Mouse (Mus musculus) heart, postnatal 0 days (tissue): ENCODE results near the gene Lins1. TPM values are rescaled to one million over a fixed set of nuclear protein-coding genes. Genes with fewer than 3 reads are reported as not detected.

Experiments
- ATAC-seq: fragments of 200-750 bp; cut with Nextera tagmentation; 2 replicates; pipeline ENCODE4 v1.8.0; 2017; ENCODE audit warnings: low read depth, moderate number of reproducible peaks, moderate library complexity; ENCODE audit not compliant: insufficient read depth
- DNase-seq: peaks from one replicate; pipeline ENCODE4 v3.0.0-alpha.2; 2016; ENCODE audit warnings: low spot score
- H3K27ac ChIP-seq: fragments of 300-500 bp; sonication (generic); 2 replicates; pipeline ENCODE4 v1.5.1; 2014; ENCODE audit warnings: low read depth, mild to moderate bottlenecking
- H3K27me3 ChIP-seq: fragments of 300-500 bp; sonication (generic); 2 replicates; pipeline ENCODE4 v1.6.1; 2014; ENCODE audit warnings: low read length, mixed read lengths; ENCODE audit not compliant: control insufficient read depth, insufficient read depth
- H3K36me3 ChIP-seq: fragments of 300-500 bp; sonication (generic); replicated peaks from 2 replicates; pipeline ENCODE4 v1.6.1; 2014; ENCODE audit warnings: low read length, mixed read lengths; ENCODE audit not compliant: control insufficient read depth, insufficient read depth
- H3K4me1 ChIP-seq: fragments of 300-500 bp; sonication (generic); 2 replicates; pipeline ENCODE4 v1.6.1; 2014; ENCODE audit warnings: antibody characterized with exemption; ENCODE audit not compliant: control insufficient read depth, insufficient read depth
- H3K4me2 ChIP-seq: fragments of 300-500 bp; sonication (generic); 2 replicates; pipeline ENCODE4 v1.6.1; 2014; ENCODE audit warnings: low read depth, mild to moderate bottlenecking, low read length, moderate library complexity
- H3K4me3 ChIP-seq: fragments of 300-500 bp; sonication (generic); 2 replicates; pipeline ENCODE4 v1.5.1; 2014; ENCODE audit warnings: low read depth, low read length
- H3K9ac ChIP-seq: fragments of 300-500 bp; sonication (generic); replicated peaks from 2 replicates; pipeline ENCODE4 v1.6.1; 2014; ENCODE audit warnings: low read depth, low read length, mixed read lengths
- H3K9me3 ChIP-seq: fragments of 300-500 bp; sonication (generic); replicated peaks from 2 replicates; pipeline ENCODE4 v1.6.1; 2016; ENCODE audit warnings: low read length; ENCODE audit not compliant: control insufficient read depth
- CTCF ChIP-seq: IDR thresholded peaks from 2 replicates; pipeline ENCODE4 v1.5.1; 2016; ENCODE audit warnings: antibody characterized with exemption, control low read depth, low read depth
- EP300 ChIP-seq: IDR thresholded peaks from 2 replicates; pipeline ENCODE4 v1.6.1; 2016; ENCODE audit warnings: antibody characterized with exemption, low read depth
- WGBS: fragments of 180-500 bp; shearing (Covaris S2); extraction: QIAGEN DNeasy Blood & Tissue Kit; methylation state at CpG from one replicate; pipeline ENCODE4 v1.1.7; 2014; 5-methylcytosine and 5-hydroxymethylcytosine counted together
- polyA plus RNA-seq: library from polyadenylated mRNA; unstranded; fragments of >200 nt; fragmentation: Nextera tagmentation; extraction: Ambion mirVana; gene quantifications from 2 replicates; pipeline ENCODE4 v1.2.1, GENCODE M21; 2015
- total RNA-seq: library from RNA; depleted of rRNA; stranded (reverse); fragments of >200 nt; gene quantifications from 2 replicates; pipeline ENCODE4 v1.2.3, GENCODE M21; 2014; ENCODE audit warnings: low replicate concordance; rRNA removed

The Lins1 gene
- 2.1 and 18.5 TPM in 2 replicates for total RNA-seq
- polyA plus RNA-seq = 4.4 and 5.6 TPM in 2 replicates

- peak within 1 kb of the TSS; percentile 88 for H3K9ac ChIP-seq
- peak; percentile 47 for TF ChIP-seq CTCF
- TF ChIP-seq EP300 = no peak
- peak within 1 kb of the TSS; percentile 89 for H3K27ac ChIP-seq
- peak within 1 kb of the TSS; percentile 95 for H3K4me2 ChIP-seq
- no peaks in the 10 kb centered on the region for H3K27me3 ChIP-seq
- peak; percentile 98 for ATAC-seq
- peaks cover 10% of the 10 kb centered on the region for H3K4me1 ChIP-seq
- peak within 1 kb of the TSS; percentile 94 for H3K4me3 ChIP-seq
- under 1% methylated on average over 52 of the region's 52 CpGs for WGBS
- DNase-seq = peak; percentile 100
- 0 out of 2 replicates have a peak, but pooled peaks cover 2% of the 10 kb centered on the region for H3K36me3 ChIP-seq
- H3K9me3 ChIP-seq = no peaks in the 10 kb centered on the region
Observed at GRCm38 (mm10) chr7:66689620-66690360, at the start of gene Lins1. Lins1 (plus strand) TSS chr7:66689889.

GRCm38 (mm10) chr7:66645736-66646135 lies 44.0 kb upstream of the Lins1 start:
- TF ChIP-seq CTCF (no peak), EP300 (no peak)
- peaks cover 21% of the 10 kb centered on the region for H3K36me3 ChIP-seq
- no peaks in the 10 kb centered on the region for H3K9me3 ChIP-seq
- no peak overlapping the region for H3K9ac ChIP-seq
- DNase-seq (no peak), ATAC-seq (no peak)
- WGBS = 92% methylated on average over 2 of the region's 2 CpGs
- no peak overlapping the region for H3K4me2 ChIP-seq
- H3K27me3 ChIP-seq = no peaks in the 10 kb centered on the region
- H3K4me1 ChIP-seq = no peaks in the 10 kb centered on the region
- H3K27ac ChIP-seq = no peak overlapping the region
- H3K4me3 ChIP-seq = no peak overlapping the region

GRCm38 (mm10) chr7:66649181-66649580 lies 40.5 kb upstream of the Lins1 start:
- no peak overlapping the region for H3K9ac ChIP-seq
- WGBS = 87% methylated on average over 2 of the region's 2 CpGs
- H3K27ac ChIP-seq = no peak overlapping the region
- no peak for DNase-seq
- peaks cover 13% of the 10 kb centered on the region for H3K36me3 ChIP-seq
- H3K4me2 ChIP-seq = no peak overlapping the region
- no peak for ATAC-seq
- no peaks in the 10 kb centered on the region for H3K9me3 ChIP-seq
- H3K27me3 ChIP-seq = no peaks in the 10 kb centered on the region
- no peaks in the 10 kb centered on the region; the same call in 1 of the 2 replicates for H3K4me1 ChIP-seq
- H3K4me3 ChIP-seq = no peak overlapping the region
- TF ChIP-seq CTCF = no peak

GRCm38 (mm10) chr7:66650883-66651282 lies 38.8 kb upstream of the Lins1 start:
- H3K36me3 ChIP-seq = peaks cover 27% of the 10 kb centered on the region

GRCm38 (mm10) chr7:66652216-66652615 lies 37.5 kb upstream of the Lins1 start:
- DNase-seq (no peak), ATAC-seq (no peak)
- Histone ChIP-seq H3K4me2 (no peak overlapping the region), H3K27me3 (no peaks in the 10 kb centered on the region), H3K9ac (no peak overlapping the region), H3K4me3 (no peak overlapping the region), H3K4me1 (no peaks in the 10 kb centered on the region; the same call in 1 of the 2 replicates), H3K27ac (no peak overlapping the region), H3K9me3 (no peaks in the 10 kb centered on the region), H3K36me3 (peaks cover 29% of the 10 kb centered on the region)
- 82% methylated on average over 4 of the region's 4 CpGs for WGBS
- no peak for TF ChIP-seq EP300
- no peak for TF ChIP-seq CTCF

More at GRCm38 (mm10) chr7:66650883-66651282, 38.8 kb upstream of the Lins1 start:
- no peak for DNase-seq
- WGBS = 85% methylated on average over 5 of the region's 5 CpGs
- H3K4me2 ChIP-seq = no peak overlapping the region
- H3K27me3 ChIP-seq = no peaks in the 10 kb centered on the region
- no peak overlapping the region for H3K4me3 ChIP-seq
- no peak overlapping the region for H3K27ac ChIP-seq
- ATAC-seq = no peak
- no peak overlapping the region for H3K9ac ChIP-seq
- H3K9me3 ChIP-seq = no peaks in the 10 kb centered on the region
- H3K4me1 ChIP-seq = no peaks in the 10 kb centered on the region; the same call in 1 of the 2 replicates
- TF ChIP-seq EP300 (no peak), CTCF (no peak)

GRCm38 (mm10) chr7:66653596-66653995 lies 36.1 kb upstream of the Lins1 start:
- Histone ChIP-seq H3K4me1 (no peaks in the 10 kb centered on the region; the same call in 1 of the 2 replicates), H3K36me3 (peaks cover 29% of the 10 kb centered on the region), H3K27me3 (no peaks in the 10 kb centered on the region), H3K4me3 (no peak overlapping the region), H3K9ac (no peak overlapping the region), H3K27ac (no peak overlapping the region), H3K4me2 (no peak overlapping the region), H3K9me3 (no peaks in the 10 kb centered on the region)
- ATAC-seq (no peak), DNase-seq (no peak)
- TF ChIP-seq EP300 (no peak), CTCF (no peak)
- 88% methylated on average over 9 of the region's 9 CpGs for WGBS
